16 mouse cellular contexts compared by ENCODE assay signal in genomic region chr2:93139476-93139875, GRCm38 (mm10).
"Had no signal": no experiment of that assay in that cellular context is flagged by ENCODE, and none has a peak within 500 bp of the region (broad histone marks: within the 10 kb centered on the region; RNA-seq: fewer than 3 reads in every experiment).

No protein-coding gene starts in this region.

- DNase-seq: right cerebral cortex, adult 18-20 months; right cerebral cortex, postnatal 14 days; right cerebral cortex, postnatal 25 days; right cerebral cortex, postnatal 4 days; spleen, adult 18-20 months; thymus, adult 18-20 months; thymus, adult 2 months; thymus, postnatal 14 days; thymus, postnatal 25 days; thymus, postnatal 36 days; thymus, postnatal 4 days had no signal

- H3K27ac ChIP-seq: neural tube, embryonic 12.5 days; neural tube, embryonic 13.5 days; neural tube, embryonic 15.5 days; stomach, embryonic 15.5 days; stomach, postnatal 0 days had no signal

- H3K27me3 ChIP-seq: neural tube, embryonic 12.5 days; neural tube, embryonic 13.5 days; neural tube, embryonic 15.5 days; stomach, embryonic 15.5 days had no signal

- H3K36me3 ChIP-seq: neural tube, embryonic 12.5 days; neural tube, embryonic 13.5 days; neural tube, embryonic 15.5 days; stomach, embryonic 15.5 days had no signal

- H3K4me1 ChIP-seq: stomach, embryonic 15.5 days had no signal

- H3K4me2 ChIP-seq: neural tube, embryonic 12.5 days; neural tube, embryonic 13.5 days; neural tube, embryonic 15.5 days; stomach, embryonic 15.5 days had no signal

- H3K9me3 ChIP-seq: neural tube, embryonic 12.5 days; neural tube, embryonic 13.5 days; neural tube, embryonic 15.5 days; stomach, embryonic 15.5 days had no signal

- H3K4me3 ChIP-seq: neural tube, embryonic 12.5 days; neural tube, embryonic 13.5 days; neural tube, embryonic 15.5 days; stomach, embryonic 15.5 days had no signal

- H3K9ac ChIP-seq: neural tube, embryonic 12.5 days; neural tube, embryonic 13.5 days; neural tube, embryonic 15.5 days; stomach, embryonic 15.5 days had no signal
